Mouse (Mus musculus): ENCODE data around the gene Gm20388.

The Gm20388 gene

GRCm38 (mm10) chr8:120100388-120101067 lies 189.9 kb downstream of the Gm20388 start:
- no peak for DNase-seq

DNA sequence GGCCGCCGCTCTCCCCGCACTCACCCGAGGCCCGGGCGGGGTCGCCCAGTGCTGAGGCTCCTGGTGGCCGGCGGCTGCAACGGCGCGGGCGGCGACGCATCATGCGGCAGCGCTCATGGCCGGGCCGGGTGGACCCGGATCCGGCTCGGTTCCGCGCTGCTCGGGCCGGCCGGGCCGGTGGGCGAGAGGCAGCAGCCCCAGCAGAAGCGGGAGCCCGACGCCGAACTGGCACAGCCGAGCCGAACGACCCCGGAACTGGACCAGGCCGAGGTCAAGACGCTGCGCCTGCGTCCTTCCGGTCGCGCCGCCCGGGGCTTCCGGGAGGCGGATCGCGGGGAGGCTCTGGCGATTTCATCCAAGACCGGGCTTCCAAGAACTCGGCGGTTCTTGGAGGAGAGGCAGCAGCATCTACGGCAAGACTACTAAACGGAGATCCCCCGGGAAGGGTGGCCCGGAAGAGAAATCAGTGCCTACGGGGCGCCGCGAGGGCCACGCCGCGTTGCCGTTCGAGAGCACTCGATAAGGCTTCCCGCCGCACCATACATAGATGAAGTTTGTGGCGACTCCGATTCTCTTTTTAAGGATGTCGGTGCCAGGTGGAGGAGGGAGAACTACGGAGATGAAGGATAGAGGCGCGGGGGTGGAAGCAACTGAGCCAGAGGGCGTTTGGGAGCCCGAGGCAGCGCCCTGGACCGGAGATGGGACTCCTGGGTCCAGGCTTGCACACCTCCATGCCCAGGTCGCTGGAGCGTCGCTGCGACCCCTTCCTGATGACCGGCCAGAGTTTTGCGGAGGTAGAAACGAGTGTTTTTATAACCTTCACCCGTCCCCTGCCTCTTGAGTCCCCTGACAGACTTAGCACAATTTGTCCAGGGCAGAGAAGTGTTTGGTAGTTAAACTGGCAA lies 190.7 kb downstream of the Gm20388 start, which contains the start of gene Zdhhc7:
Zdhhc7 (minus strand) TSS at position 415 of the 905 bp plus-strand sequence.
- peak; percentile 83 for DNase-seq

- DNase-seq = peak; percentile 27
Measured at GRCm38 (mm10) chr8:120103916-120104315, 193.3 kb downstream of the Gm20388 start.

GRCm38 (mm10) chr8:120104721-120105272 lies 194.2 kb downstream of the Gm20388 start:
- DNase-seq = peak; percentile 84

DNA sequence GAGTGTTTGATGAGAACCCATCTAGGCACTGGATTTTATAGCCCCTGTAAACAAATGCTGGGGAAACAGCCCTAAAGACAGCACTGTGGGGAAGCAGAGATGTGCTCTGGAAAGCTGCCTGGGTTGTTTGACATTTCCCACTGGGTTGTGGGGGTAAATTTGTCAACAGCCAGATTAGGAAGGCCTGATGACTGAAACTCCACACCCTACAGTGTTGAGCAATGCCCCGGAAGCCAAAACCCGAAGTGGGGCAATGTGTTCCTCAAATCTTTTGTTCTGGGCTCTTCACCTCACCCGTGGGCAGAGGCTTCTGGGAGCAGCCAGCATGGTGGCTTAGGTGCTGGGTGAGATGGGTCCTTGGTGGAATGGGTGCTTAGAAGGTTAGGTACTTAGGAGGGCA lies 198.5 kb downstream of the Gm20388 start:
- peak; percentile 41 for DNase-seq

DNA sequence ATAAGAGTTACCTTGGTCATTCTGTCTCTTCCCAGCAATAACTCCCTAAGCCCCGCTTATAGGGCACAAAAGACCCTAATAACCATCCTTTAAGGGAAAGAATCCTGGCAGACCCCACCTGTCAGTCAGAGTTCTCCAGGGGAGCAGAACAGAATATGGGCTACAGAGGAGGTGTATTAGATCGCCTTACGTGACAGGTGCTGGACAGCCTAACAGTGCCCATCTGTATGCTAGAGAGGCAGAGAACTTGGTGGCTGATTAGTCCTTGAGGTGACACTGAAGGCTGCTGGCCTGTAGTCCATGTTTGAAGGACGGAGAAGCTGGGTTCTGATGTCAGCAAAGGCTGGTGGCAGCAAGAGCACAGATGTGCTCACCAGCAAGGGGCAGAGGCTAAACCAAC lies 200.3 kb downstream of the Gm20388 start:
- no peak for DNase-seq

DNA sequence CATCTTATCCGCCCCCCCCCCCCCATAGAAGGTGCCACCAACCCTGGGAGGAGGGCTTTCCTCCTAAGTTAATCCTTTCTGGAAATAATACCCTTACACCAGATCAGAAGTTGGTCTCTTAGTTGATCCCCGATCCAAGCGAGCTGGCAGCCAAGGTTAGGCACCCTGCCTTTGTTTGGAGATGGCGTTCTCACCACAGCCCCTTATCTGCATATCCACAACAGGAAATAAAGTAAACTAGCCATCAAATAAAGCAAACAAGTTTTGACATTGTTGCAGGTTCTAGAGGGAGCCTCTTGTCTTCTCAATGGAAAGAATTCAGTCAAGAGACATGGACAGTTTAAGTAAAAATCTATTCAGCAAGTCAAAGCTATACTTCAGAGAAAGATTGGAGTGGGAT lies 200.7 kb downstream of the Gm20388 start:
- DNase-seq = no peak

DNA sequence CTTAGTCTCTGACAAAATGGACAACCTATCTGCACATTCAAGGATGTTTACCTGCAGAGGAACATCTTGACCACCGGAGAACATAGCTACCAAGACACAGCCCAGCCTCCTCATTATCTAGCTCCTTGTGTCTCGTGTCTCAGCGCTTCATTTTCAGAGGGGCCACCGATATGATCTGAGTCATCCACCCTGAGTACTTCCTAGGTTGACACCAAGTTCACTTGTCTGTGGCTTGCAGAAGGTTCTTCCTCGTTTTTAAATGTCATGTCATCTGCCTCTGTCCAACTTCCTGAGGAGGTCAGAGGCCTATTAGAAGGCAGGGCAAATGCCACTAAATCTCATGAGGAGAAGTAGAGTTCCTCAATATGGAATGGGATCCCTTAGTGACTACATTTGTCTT lies 201.9 kb downstream of the Gm20388 start:
- no peak for DNase-seq

GRCm38 (mm10) chr8:120113306-120113705 lies 202.7 kb downstream of the Gm20388 start:
- peak; percentile 62 for DNase-seq

DNA sequence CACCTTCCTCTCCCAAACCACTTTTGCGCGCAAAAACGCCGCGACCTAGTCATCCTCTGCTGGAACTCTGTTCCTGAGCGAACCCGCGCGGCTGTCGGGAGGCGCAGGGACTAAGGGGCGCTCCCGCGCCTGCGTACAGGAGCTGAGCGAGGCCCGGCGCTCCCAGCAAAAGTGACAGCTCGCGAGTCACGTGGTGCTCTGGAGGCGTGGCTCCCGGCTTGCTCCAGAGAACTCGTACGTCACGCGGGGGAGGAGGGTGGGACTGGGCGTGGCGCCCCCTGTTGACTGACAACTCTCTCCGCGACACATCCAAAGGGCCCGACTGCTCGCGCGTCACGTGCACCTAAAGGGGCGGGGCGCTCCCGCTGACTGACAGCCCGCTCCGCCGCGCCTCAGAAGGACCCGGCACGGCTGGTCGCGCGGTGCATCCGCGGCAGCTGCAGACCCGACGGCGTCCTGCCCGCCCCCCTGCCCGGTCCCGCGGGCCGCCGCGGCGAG lies 203.2 kb downstream of the Gm20388 start, which contains the start of gene 6430548M08Rik:
6430548M08Rik (plus strand) TSS at position 395 of the 498 bp plus-strand sequence.
- peak; percentile 100 for DNase-seq

DNA sequence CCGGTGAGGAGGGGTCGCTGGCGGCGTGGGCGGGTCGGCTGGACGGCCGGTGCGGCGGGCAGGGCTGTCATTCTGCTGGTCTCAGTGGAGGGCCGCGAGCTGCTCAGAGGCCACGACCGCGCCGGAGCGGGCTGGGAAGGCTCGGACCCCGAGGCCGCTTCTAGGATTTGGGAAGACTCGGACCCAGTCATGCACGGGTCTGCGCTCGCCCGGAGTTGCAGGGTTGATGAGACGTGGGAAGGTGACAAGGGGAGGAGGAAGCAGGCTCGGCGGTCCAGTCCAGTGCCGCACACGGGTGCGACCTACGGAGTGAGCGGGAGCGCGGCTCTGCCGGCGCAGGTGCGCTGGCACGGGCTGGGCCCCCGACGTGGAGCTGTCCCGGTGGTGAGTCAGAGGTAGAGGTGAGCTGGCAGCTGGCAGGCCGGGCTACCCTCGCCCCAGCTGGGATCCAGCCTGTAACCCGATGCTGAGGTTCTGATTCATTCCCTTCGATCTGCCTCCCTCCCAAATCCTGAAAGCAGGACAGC lies 203.7 kb downstream of the Gm20388 start:
- DNase-seq = peak; percentile 37

- no peak for DNase-seq
Measured at GRCm38 (mm10) chr8:120116600-120116999, 206.0 kb downstream of the Gm20388 start.

DNA sequence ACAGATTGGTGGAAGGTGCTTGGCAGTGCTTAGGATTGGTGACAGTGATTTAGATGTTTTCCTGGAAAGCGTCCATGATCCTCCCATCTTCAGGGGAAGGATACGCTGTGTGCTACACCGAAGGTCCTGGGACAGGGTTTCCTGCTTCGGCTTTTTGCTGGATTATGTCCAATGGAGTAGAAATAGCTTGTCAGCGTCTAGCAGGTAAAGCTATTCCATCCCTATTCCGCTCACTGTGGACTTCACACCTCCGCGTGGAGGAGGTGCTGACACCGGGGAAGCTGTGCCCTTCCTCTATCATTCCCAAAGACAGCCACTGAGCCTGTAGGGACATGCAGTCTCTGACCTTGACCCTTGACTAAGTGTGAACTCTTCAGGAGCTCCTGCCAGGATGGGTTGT lies 207.5 kb downstream of the Gm20388 start:
- peak; percentile 37 for DNase-seq

- DNase-seq = no peak
Measured at GRCm38 (mm10) chr8:120118847-120119246, 208.2 kb downstream of the Gm20388 start.

GRCm38 (mm10) chr8:120119429-120119828 lies 208.8 kb downstream of the Gm20388 start:
- DNase-seq = no peak

DNA sequence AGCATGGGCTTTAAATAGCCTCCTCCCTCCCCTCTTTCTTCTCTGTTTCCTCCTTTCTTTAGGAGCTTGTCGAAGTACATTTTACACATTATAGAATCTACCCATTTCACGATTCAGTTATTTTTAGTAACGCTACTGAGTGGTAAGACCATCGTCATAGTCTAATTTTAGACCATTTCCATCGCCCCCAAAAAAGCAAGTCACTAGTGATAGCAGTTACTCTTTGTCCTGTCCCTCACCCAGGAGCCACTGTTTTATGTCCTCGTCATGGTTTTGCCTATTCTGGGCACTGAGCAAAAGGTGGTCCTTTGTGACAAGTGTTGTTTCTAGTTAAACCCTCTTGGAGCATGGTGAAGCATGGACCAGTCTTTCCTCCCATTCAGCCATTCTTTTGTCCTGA lies 209.3 kb downstream of the Gm20388 start:
- DNase-seq = no peak

DNA sequence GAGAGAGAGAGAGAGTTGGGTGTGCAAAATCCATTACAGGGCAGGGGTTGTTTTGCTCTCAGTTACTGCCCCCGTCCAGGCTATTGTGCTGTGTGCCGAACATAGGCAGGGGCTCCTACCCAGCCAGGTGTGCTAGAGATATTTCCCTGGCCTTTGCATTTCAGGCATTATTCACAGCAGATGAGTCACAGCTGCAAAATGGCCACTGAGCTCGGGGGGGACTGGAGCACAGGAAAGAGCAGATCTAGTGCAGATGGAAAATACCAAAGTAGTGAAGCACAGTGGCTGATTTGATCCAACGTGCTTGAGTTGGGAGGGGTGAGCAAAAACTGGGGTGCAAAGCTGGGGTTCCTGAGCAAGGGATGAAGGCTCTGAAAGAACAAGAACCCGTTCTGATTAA lies 210.3 kb downstream of the Gm20388 start:
- DNase-seq = no peak

DNA sequence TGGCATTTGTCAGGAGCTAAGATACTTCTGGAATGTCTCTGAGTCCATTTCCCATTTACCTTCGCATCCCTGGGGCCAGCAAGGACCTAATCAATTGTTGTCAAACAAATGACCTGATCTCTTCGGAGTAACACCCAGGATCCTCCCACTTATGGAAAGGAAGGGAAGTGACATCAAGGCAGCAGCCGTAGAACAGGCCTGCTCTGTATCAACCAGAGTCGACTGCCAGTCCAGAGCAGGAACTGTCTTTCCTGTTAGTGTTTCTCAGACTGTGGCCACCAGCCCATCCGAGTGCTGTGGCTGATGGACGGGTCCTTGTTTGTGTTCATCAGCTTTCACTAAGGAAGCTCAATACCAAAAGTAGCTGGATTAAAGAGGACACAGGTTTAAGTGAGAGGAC lies 213.6 kb downstream of the Gm20388 start:
- DNase-seq = peak; percentile 35

GRCm38 (mm10) chr8:120124836-120125389 lies 214.3 kb downstream of the Gm20388 start:
- DNase-seq = no peak

DNA sequence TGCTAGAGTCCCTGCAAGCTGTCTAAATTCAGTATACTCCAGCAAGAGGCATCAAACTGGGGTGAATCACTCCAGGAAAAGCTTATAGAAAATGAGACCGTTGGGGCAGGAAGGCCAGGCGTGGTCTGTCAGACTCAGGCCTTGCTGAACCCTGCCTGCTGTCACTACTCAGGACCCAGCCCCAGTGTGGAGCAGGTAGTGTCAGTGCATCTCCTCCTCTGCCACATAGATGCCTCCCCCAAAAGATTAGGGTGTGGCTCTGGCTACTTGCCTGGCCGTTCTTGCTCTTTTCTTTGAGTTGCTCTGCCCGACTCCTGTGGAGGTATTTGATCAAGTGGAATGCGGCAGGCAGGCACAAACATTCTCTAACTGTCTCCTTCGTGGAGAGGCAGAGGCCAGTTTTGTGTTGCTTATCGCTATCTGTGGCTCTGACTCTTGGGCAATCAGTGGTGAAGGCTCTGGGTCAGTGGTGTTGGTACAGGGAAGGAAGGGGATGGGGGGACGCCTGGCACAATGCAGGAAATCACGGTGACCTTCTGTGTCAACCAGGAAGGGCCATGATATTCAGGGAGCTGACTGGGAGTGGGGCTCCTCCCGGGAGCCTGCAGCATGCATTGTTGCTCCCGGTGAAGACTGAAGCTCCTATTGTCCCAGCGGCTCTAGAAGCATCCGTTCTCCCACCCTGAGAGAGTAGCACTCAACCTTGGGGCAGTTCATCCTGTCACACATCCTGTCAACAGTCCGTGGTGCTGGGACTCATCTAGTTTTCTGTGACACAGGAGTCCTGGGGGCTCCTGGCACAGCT lies 215.9 kb downstream of the Gm20388 start:
- peak; percentile 32 for DNase-seq

- DNase-seq = no peak
Measured at GRCm38 (mm10) chr8:120129547-120129946, 218.9 kb downstream of the Gm20388 start.

DNA sequence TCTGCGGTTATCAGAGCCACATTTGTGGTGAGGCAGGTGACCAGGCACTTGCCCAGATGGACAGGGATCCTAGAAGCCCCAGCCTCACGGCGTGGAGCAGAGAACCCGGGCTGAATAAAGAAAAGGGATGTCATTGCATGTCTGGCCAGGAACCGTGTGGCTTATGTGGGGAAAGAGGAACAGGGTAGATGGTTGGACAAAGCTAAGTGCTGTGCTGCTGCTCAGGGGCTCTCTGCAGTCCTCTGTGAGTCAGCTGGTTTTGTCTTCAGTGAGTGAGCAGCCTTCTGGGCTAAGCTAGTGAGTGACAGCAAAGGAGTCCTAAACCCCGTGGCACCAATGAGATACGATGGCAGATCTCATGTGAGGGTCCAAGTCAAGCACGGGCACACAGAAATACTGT lies 220.5 kb downstream of the Gm20388 start:
- DNase-seq = no peak
